Mouse (Mus musculus): ENCODE measurements at regions not wholly inside any gene's neighbourhood (a gene's known extent, or its start where the extent isn't known, plus 50 kb on each side); places are given as distances from the start of the nearest gene placed in this dataset.

DNA sequence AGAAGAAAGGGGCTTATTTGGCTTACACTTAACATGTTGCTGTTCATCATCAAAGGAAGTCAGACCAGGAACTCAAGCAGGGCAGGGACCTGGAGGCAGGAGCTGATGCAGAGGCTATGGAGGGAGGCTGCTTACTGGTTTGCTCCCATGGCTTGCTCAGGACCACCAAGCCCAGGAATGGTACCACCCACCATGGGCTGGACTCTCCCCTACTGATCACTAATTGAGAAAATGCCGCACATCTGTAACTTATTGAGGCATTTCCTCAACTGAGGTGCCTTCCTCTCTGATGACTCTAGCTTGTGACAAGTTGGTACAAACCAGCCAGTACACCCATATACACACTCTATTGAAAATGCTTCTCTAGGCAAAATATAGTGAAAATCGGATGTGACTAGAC, 138.9 kb upstream of the Krr1 start:
- TF ChIP-seq CTCF (IDR thresholded peaks at IDR 0.05; ENCODE audit: low read depth) = no peak
- TF ChIP-seq EP300 (IDR thresholded peaks at IDR 0.05; ENCODE audit: low read depth) = no peak

Measured in heart, postnatal 0 days (tissue).